Mouse (Mus musculus) forebrain, embryonic 15.5 days (tissue): ENCODE data around the gene Agmat. TPM values are rescaled to one million over a fixed set of nuclear protein-coding genes. Genes with fewer than 3 reads are reported as not detected.

Source experiments
- ATAC-seq: fragments of 200-750 bp; cut with Nextera tagmentation; replicated peaks from 2 replicates; pipeline ENCODE4 v1.8.0; 2017; ENCODE audit warnings: mild to moderate bottlenecking, moderate TSS enrichment, moderate library complexity
- H3K27ac ChIP-seq: fragments of 300-500 bp; sonication (generic); replicated peaks from 2 replicates; pipeline ENCODE4 v1.5.1; 2015; ENCODE audit warnings: mild to moderate bottlenecking, inconsistent platforms
- H3K27me3 ChIP-seq: fragments of 300-500 bp; sonication (generic); 2 replicates; pipeline ENCODE4 v1.6.1; 2015; ENCODE audit warnings: inconsistent platforms
- H3K36me3 ChIP-seq: fragments of 300-500 bp; sonication (generic); 2 replicates; pipeline ENCODE4 v1.6.1; 2015; ENCODE audit warnings: mild to moderate bottlenecking, inconsistent platforms
- H3K4me1 ChIP-seq: fragments of 300-500 bp; sonication (generic); 2 replicates; pipeline ENCODE4 v1.6.1; 2015; ENCODE audit warnings: inconsistent platforms
- H3K4me2 ChIP-seq: fragments of 300-500 bp; sonication (generic); replicated peaks from 2 replicates; pipeline ENCODE4 v1.6.1; 2015; ENCODE audit warnings: mild to moderate bottlenecking, inconsistent platforms
- H3K4me3 ChIP-seq: fragments of 300-500 bp; sonication (generic); 2 replicates; pipeline ENCODE4 v1.5.1; 2015; ENCODE audit warnings: mild to moderate bottlenecking, inconsistent platforms
- H3K9ac ChIP-seq: fragments of 300-500 bp; sonication (generic); replicated peaks from 2 replicates; pipeline ENCODE4 v1.6.1; 2015; ENCODE audit warnings: mild to moderate bottlenecking, inconsistent platforms
- H3K9me3 ChIP-seq: fragments of 300-500 bp; sonication (generic); 2 replicates; pipeline ENCODE4 v1.6.1; 2016; ENCODE audit warnings: inconsistent platforms
- WGBS: fragments of 180-500 bp; shearing (Covaris S2); methylation state at CpG from one replicate; pipeline ENCODE4 v1.1.7; 2015; ENCODE audit warnings: mixed read lengths; 5-methylcytosine and 5-hydroxymethylcytosine counted together
- polyA plus RNA-seq: library from polyadenylated mRNA; unstranded; fragments of >200 nt; fragmentation: Nextera tagmentation; extraction: Ambion mirVana; gene quantifications from 2 replicates; pipeline ENCODE4 v1.2.1, GENCODE M21; 2015

Agmat gene
- polyA plus RNA-seq, 1 experiment from 2014 or later: not detected

- Histone ChIP-seq H3K9me3 (no peaks in the 10 kb centered on the region), H3K4me1 (no peaks in the 10 kb centered on the region), H3K4me3 (no peak overlapping the region), H3K27me3 (no peaks in the 10 kb centered on the region), H3K36me3 (peaks cover 49% of the 10 kb centered on the region), H3K9ac (no peak overlapping the region), H3K27ac (no peak overlapping the region), H3K4me2 (no peak overlapping the region)
- no peak for ATAC-seq
- WGBS: 90% methylated on average over 4 of the region's 4 CpGs
Observed at GRCm38 (mm10) chr4:141804105-141804504, 57.6 kb downstream of the Agmat start.

DNA sequence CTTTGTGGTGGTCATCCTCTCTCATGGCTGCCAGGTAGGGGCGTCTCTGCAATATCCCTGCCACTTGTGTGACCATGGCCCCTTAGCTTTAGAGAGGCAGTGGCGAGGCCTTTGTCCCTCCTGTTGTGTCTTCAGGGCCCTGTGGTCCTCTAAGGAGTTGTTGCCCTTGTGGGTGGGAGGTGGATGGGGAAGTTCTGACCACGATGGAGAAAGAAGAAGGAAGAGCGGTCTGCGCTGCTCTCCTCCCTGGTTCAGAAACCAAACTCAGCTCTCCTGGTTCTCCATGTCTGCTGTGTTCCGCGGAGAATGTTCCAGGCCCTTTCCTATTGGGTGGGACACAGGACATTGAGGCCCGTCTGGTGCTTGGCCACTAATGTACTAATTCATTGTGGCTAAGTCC lies 59.4 kb downstream of the Agmat start:
- Histone ChIP-seq H3K36me3 (peaks cover 60% of the 10 kb centered on the region), H3K27ac (no peak overlapping the region), H3K4me2 (no peak overlapping the region), H3K27me3 (no peaks in the 10 kb centered on the region), H3K4me1 (no peaks in the 10 kb centered on the region), H3K9ac (no peak overlapping the region), H3K9me3 (no peaks in the 10 kb centered on the region), H3K4me3 (no peak overlapping the region)
- ATAC-seq: no peak
- WGBS: 97% methylated on average over 8 of the region's 8 CpGs

Other genes starting within 250 kb of the Agmat start
- 18.5 and 18.9 TPM in 2 replicates for gene Spen, start 208.1 kb upstream of the Agmat start, polyA plus RNA-seq
- 17.4 and 22.6 TPM in 2 replicates for gene Fblim1, start 140.6 kb upstream of the Agmat start, polyA plus RNA-seq
- gene Tmem82, start 128.0 kb upstream of the Agmat start, polyA plus RNA-seq: 0.17 TPM in 2 replicates
- 0.06 and 0.14 TPM in 2 replicates for gene Slc25a34, start 122.9 kb upstream of the Agmat start, polyA plus RNA-seq
- 7.6 TPM in 2 replicates for gene Plekhm2, start 81.8 kb upstream of the Agmat start, polyA plus RNA-seq
- not detected in 2 replicates for gene Rsc1a1, start 61.1 kb upstream of the Agmat start, polyA plus RNA-seq
- 14.6 and 15.3 TPM in 2 replicates for gene Ddi2, start 23.3 kb upstream of the Agmat start, polyA plus RNA-seq
- 5.2 and 5.3 TPM in 2 replicates for gene Dnajc16, start 44.3 kb downstream of the Agmat start, polyA plus RNA-seq
- 14.9 and 18.2 TPM in 2 replicates for gene Casp9, start 46.9 kb downstream of the Agmat start, polyA plus RNA-seq
- not detected in 2 replicates for gene Cela2a, start 79.5 kb downstream of the Agmat start, polyA plus RNA-seq
- not detected in 2 replicates for gene Ctrc, start 99.7 kb downstream of the Agmat start, polyA plus RNA-seq
- gene Efhd2, start 128.2 kb downstream of the Agmat start, polyA plus RNA-seq: 82.8 and 84.3 TPM in 2 replicates